In the genomic region with DNA sequence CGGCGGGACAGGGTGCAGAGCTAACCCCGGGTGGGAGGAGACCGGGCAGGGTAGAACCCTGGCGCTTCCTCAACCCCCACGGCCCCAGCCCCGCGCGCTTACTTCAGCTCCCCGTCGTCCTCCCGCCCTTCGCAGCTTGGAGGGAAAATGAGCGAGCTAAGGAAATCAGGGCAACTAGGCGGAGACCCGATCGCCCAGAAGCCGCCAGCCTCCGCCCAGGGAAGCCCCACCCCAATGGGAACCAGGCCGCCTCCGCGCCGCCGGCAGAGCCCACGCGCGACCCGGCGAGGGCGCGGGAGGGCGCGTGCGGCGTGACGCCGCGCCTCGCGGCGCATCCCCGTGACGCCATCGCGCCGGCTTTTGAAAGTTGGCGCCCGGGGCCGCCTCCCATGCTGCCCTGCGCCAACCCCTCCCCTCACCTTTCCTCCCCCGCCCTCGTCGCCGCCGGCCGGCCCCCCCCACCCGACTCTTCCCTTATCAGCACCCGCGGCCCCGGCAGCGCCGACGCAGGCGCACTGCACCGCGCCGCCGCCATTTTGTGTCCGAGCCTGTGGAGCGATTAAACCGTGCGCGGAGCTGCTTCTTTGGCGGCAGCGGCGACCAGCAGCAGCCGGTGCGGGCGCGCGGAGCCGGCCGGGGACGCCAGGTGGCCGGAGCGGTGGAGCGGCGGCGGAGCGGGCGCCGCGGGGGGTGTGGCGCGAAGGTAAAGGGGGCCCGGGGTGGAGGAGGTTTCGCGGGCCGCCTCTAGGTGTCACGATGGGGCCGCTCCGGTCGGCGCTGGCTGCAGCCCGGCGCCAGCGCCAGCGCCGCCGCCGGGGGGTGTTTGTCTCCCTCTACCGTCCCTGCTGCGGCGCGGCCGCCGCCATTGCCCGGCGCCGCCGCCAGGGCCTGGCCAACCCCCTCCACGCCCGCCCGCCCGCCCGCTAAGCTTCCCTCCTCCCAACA, we compare ENCODE assay signal across 8 mouse cellular contexts. TPM values are rescaled to one million over a fixed set of nuclear protein-coding genes. Genes with fewer than 3 reads are reported as not detected.
DNase-seq lines count a peak whose midpoint lies in the region; ATAC-seq and TF ChIP-seq lines count a peak whose summit lies in the region.

Ctcf (plus strand) TSS at position 551 of the 945 bp plus-strand sequence.

- DNase-seq in Patski (ENCODE audit: low read depth, low spot score): no peak
- peak; percentile 95 to 97 for DNase-seq in cerebellum, postnatal 14 days
- DNase-seq in frontal cortex, postnatal 25 days (ENCODE audit: low spot score in 2 of 2): peak; percentile 77 to 82
- peak; percentile 90 for DNase-seq in hindbrain, embryonic 14.5 days (ENCODE audit: low spot score)
- peak; percentile 85 for DNase-seq in left cerebral cortex, adult 11 months (ENCODE audit: low spot score)
- peak; percentile 93 to 95 for DNase-seq in lung, postnatal 4 days
- DNase-seq in retina, postnatal 7 days (ENCODE audit: low read depth, low spot score): peak; percentile 92
- peak; percentile 86 for DNase-seq in urinary bladder, adult 2 months (ENCODE audit: low spot score)

- ATAC-seq in Patski: peak; percentile 86
- ATAC-seq in hindbrain, embryonic 14.5 days (ENCODE audit: low FRiP score): peak; percentile 94

- H3K27ac ChIP-seq in hindbrain, embryonic 14.5 days: peak within 1 kb of the TSS; percentile 99

- H3K36me3 ChIP-seq in hindbrain, embryonic 14.5 days (replicated peaks; ENCODE audit: control insufficient read depth, insufficient read depth): no peaks in the 10 kb centered on the region

- peak within 1 kb of the TSS; percentile 93 for H3K9ac ChIP-seq in hindbrain, embryonic 14.5 days

- peak; percentile 97 for TF ChIP-seq CTCF in Patski (IDR thresholded peaks at IDR 0.05)

- peaks cover 23% of the 10 kb centered on the region for H3K4me1 ChIP-seq in hindbrain, embryonic 14.5 days (replicated peaks; ENCODE audit: control insufficient read depth, insufficient read depth, low read length)

- WGBS in hindbrain, embryonic 14.5 days: under 1% methylated on average over 103 of the region's 126 CpGs

- in situ Hi-C loops in Patski (cut with MboI; ENCODE audit: low pct_unique_long_range_greater_than_20kb): no loop called here

- H3K9me3 ChIP-seq in hindbrain, embryonic 14.5 days (ENCODE audit: control insufficient read depth, low read length): no peaks in the 10 kb centered on the region

- POLR2A ChIA-PET in Patski (lab: Charles Lee): interaction anchor here (1.0 to 1.4 kb wide), 4 partner anchors 10 to 42 kb away, joined by 3 read pairs; no protein-coding TSS in a partner anchor

- CTCF ChIA-PET in Patski (lab: Charles Lee): interaction anchor here (0.9 to 1.9 kb wide), 8 partner anchors 10 to 70 kb away, joined by 3 to 11 read pairs (median 4); no protein-coding TSS in a partner anchor

- peak within 1 kb of the TSS; percentile 63 for H3K4me3 ChIP-seq in hindbrain, embryonic 14.5 days (replicated peaks; ENCODE audit: low read length)

- no peaks in the 10 kb centered on the region for H3K27me3 ChIP-seq in Patski
- no peaks in the 10 kb centered on the region for H3K27me3 ChIP-seq in hindbrain, embryonic 14.5 days (ENCODE audit: control insufficient read depth, insufficient read depth, low read length)

- H3K4me2 ChIP-seq in hindbrain, embryonic 14.5 days (replicated peaks): peak within 1 kb of the TSS; percentile 94

RNA-seq across cellular contexts. Expression of gene Ctcf, which starts in this region (rescaled TPM):
- polyA plus RNA-seq in Patski (2021): 62.5 TPM
- 76.9 and 79.1 TPM in 2 replicates for polyA plus RNA-seq in hindbrain, embryonic 14.5 days (2014; fragmentation: Nextera tagmentation; extraction: Ambion mirVana)
- polyA plus RNA-seq in urinary bladder, adult 2 months (2012; rRNA removed): 21.6 and 31.5 TPM in 2 replicates
